Mouse (Mus musculus) 3T3-L1 (cell line): ENCODE data around the gene Med7.
"Not testable (repeated sequence)": the region's sequence is repeated elsewhere in the genome, so short reads cannot be mapped to it uniquely, and the experiment has no call there.

Source experiments
- DNase-seq: peaks from one replicate; pipeline ENCODE4 v3.0.0-alpha.2; 2015; ENCODE audit warnings: low read depth, low spot score

Gene Med7

DNA sequence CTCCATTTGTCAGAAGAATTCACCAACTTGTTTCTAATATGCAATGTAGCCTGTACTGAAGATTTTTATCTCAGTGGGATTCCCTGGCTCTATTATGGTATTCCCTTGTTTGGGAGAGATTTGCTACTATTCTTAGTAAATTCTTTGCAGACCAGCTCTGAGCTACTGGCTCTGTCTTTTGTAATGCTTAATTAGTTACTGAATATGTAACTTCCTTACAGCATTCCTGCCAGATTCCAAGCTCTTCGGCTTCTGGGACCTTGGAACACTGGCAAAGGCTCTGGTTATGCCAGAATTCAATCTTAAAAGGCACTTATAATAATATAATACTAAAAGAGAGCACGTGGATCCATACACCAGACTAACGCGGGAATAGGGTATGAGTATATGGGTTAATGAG, 8.6 kb upstream of the Med7 start:
- not testable (repeated sequence) for DNase-seq

GRCm38 (mm10) chr11:46430123-46430522, 6.6 kb upstream of the Med7 start:
- no peak for DNase-seq

- DNase-seq = peak; percentile 87
These were observed 5.6 kb upstream of the Med7 start for GRCm38 (mm10) chr11:46431129-46431528.

DNA sequence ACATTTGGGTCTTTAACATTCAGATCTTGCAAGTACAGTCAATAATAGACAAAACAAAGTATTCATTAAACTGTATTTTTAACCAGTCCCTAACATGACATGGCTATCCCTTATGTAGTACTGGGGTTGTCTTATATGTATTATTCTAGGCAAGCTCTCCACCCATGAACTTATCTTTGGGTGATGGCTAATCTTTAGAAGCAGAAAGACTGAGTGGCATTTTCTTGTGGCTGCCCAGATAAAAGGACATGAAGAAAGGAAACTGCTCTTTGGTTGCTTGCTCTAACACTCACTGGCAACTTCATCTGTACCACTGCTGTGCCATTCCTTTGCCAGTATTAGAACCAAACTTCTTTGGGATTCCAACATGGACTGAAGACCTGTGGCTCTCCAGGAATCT, 1.4 kb upstream of the Med7 start:
- DNase-seq = no peak

- DNase-seq = peak; percentile 61
These were observed 805 bp downstream of the Med7 start for GRCm38 (mm10) chr11:46437459-46438000.

GRCm38 (mm10) chr11:46439005-46439543, 2.3 kb downstream of the Med7 start:
- no peak for DNase-seq

DNA sequence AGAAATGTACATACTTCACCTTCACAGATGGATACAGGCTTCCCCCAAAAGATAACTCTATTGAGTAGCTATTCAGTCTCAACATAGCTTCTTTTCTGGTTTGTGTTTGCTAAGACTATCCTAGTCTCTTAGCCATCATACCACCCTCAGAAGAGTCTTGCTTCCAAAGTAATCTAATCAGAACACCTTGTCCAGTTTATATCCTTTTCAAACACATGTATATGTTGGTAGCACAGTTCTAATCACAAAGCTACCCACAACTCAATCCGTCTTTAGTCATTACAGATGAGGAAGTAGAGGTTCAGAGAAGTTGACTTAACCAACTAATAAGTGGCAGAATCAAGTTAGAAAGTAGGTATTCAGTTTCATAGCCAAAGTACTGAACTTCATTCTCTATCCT, 5.0 kb downstream of the Med7 start:
- no peak for DNase-seq

DNA sequence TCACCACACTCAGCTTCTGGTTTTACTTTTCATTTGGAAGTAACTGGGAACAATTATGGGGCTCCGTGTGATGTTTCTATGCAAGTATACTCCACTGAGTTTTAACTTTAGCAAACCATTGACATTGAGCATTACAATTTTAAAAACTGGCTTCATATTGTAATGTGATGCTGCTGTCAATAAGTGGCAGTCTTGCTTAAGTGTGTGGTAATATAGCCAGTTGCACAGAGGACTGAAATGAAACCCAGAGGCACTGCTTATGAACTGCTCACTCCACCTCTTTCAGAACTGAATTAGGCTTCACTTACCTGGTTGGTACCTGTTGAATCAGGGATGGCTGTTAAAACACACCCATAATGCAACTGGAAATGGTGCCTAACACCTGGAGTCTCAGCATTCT, 6.4 kb downstream of the Med7 start:
- peak; percentile 40 for DNase-seq

DNA sequence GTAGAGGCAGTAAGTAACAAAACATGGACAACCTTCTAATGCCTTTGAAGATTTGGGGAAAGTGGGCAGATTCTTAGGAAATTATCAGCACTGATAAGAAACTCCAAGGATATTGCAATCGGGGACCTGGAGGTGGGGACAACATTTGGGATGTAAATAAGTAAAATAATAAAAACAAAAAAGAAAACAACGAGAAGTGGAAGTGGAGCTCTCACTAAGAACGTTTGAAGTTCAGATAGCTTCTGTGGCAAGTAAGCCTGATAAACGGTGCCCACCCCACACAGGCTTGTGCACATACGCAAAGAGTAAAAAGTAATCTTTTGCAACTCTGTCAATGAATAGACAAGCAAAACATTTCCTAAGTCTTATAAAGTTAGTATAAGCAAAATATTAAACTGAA, 7.3 kb downstream of the Med7 start:
- DNase-seq = no peak

GRCm38 (mm10) chr11:46446150-46446549, 9.4 kb downstream of the Med7 start:
- DNase-seq = no peak

GRCm38 (mm10) chr11:46447644-46448484, 11.1 kb downstream of the Med7 start:
- DNase-seq = no peak

GRCm38 (mm10) chr11:46449461-46450080, 12.8 kb downstream of the Med7 start:
- DNase-seq = no peak

DNA sequence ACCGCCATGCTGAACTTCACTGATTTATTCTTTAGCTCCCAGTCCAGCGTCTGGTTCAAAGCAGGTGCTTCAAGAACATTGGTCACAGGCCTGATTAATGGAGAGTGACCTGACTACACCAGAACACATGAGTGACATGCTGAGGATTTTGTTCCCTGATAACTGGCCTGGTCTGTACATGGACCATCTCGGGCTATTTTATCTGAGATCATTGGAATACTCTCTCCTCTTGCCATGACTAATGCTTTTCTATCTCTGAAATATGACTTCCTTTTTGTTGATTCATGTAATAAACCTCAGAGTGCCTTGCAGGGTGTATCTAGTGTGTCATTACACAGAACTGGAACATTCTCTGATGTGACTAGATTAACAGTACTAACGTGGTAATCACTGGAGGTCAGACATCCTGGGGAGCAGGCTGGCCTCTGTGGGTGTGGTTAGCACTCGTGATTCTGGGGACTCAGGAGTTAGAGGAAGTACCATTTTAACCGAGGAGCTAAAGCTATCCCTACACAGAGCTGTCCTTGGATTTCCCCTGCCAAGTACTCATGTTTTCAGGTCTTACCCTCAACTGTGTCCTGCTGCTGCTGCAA, 17.8 kb downstream of the Med7 start, which contains the start of gene Havcr2:
Gene Havcr2 (plus strand): TSS at position 483 of the 593 bp plus-strand sequence.
- DNase-seq = peak; percentile 49

GRCm38 (mm10) chr11:46459960-46460359, 23.2 kb downstream of the Med7 start:
- DNase-seq = no peak

- peak; percentile 31 for DNase-seq
These were observed 24.6 kb downstream of the Med7 start for GRCm38 (mm10) chr11:46461362-46461761.

- peak; percentile 75 for DNase-seq
These were observed 25.2 kb downstream of the Med7 start for GRCm38 (mm10) chr11:46461931-46462330.

GRCm38 (mm10) chr11:46466878-46467277, 30.2 kb downstream of the Med7 start:
- DNase-seq = peak; percentile 31

DNA sequence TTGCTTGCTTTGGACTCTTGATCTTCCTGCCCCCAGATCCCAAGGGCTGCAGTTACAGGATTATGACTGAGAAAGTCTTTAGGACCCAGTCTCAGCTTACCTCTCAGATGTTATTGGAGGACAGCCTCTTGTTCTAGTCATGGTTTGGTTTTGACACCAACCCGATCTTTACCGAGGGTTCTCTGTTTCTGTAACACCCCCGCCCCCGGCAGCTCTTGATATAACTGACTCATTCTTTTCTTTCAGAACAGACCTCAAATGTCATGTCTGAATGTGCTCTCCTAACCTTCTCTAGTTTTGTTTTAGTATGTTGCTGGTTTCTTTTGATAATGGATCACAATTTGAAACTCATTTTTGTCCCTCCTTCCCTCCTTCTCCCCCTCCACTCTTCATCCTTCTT, 37.5 kb downstream of the Med7 start:
- DNase-seq = no peak

- no peak for DNase-seq
These were observed 42.6 kb downstream of the Med7 start for GRCm38 (mm10) chr11:46479311-46479710.

- DNase-seq = no peak
These were observed 43.8 kb downstream of the Med7 start for GRCm38 (mm10) chr11:46480517-46480916.

DNA sequence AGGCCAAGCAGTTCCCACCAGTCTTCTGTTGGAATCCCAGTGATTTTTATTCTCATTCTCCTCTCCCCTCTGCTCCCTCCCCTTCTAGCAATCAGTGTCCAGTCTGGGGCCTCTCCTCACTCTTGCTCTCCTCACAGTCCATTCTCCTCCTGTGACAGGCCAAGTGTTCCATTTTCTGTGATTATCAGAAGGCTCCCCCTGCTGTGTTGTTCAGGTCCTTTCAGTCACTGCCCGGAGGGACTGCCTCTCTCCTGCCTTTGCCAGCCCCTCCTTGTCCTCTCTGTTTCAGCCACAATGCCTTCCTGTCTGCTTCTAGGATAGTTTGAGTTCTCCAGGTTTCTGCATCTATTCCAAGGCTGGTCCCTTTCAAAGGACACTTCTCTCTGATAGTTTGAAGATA, 51.5 kb downstream of the Med7 start:
- DNase-seq = peak; percentile 33

GRCm38 (mm10) chr11:46488650-46489049, 51.9 kb downstream of the Med7 start:
- peak; percentile 19 for DNase-seq
